Comparison of ENCODE assay signal across 22 mouse cellular contexts in the genomic region with DNA sequence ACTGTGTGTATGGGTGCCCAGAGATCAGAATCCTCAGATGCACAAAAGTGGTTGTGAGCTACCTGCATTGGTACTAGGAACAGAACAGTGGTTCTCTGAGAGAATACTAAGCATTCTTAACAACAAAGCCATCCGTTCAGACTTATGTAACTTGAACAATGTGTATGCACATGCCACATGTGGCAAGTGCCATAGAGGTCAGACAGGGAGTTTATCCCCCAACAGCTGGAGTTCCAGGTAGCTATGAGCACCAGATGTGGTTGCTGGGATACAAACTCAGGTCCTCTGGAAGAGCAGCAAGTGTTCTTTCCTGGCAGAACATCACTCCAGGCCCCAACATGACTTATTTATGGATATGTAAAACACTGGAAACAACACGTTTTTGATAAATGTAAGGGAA. TPM values are rescaled to one million over a fixed set of nuclear protein-coding genes. Genes with fewer than 3 reads are reported as not detected.
DNase-seq lines count a peak whose midpoint lies in the region; ATAC-seq lines count a peak whose summit lies in the region.
"Had no signal": no experiment of that assay in that cellular context is flagged by ENCODE, and none has a peak within 500 bp of the region (broad histone marks: within the 10 kb centered on the region; RNA-seq: fewer than 3 reads in every experiment).

No protein-coding gene starts in this region.

- H3K4me2 ChIP-seq in limb, embryonic 11.5 days (ENCODE audit: low read depth, severe bottlenecking) = no peak overlapping the region
- H3K4me2 ChIP-seq: forebrain, embryonic 15.5 days; heart, embryonic 12.5 days; hindbrain, embryonic 14.5 days had no signal

- no peaks in the 10 kb centered on the region for H3K27me3 ChIP-seq in limb, embryonic 11.5 days (ENCODE audit: control insufficient read depth, insufficient read depth, low read length)
- H3K27me3 ChIP-seq in limb, embryonic 10.5 days (ENCODE audit: low read depth, poor library complexity, severe bottlenecking) = no peaks in the 10 kb centered on the region
- H3K27me3 ChIP-seq: forebrain, embryonic 15.5 days; heart, embryonic 12.5 days had no signal

- peak; percentile 46 for DNase-seq in embryo, embryonic 10.5 days (ENCODE audit: low spot score)
- no peak for DNase-seq in embryo, embryonic 9.5 days (ENCODE audit: extremely low spot score)
- DNase-seq in limb, embryonic 11.5 days (ENCODE audit: low spot score) = peak; percentile 61
- no peak for DNase-seq in limb, embryonic 10.5 days (ENCODE audit: low spot score)
- DNase-seq in forelimb bud, embryonic 11.5 days (ENCODE audit: low read depth, low spot score) = peak; percentile 79
- DNase-seq in kidney, postnatal 10 days = no peak
- DNase-seq in cerebellum, postnatal 14 days = no peak
- DNase-seq: adrenal gland, postnatal 10 days; B cell, adult 2 months; cerebellum, adult 11 months; cerebellum, adult 8-10 months; cerebellum, postnatal 25 days; gastrocnemius, postnatal 10 days; heart, adult 2 months had no signal

- H3K9ac ChIP-seq in limb, embryonic 11.5 days (ENCODE audit: low read length) = no peak overlapping the region
- H3K9ac ChIP-seq: forebrain, embryonic 15.5 days; heart, embryonic 12.5 days; hindbrain, embryonic 14.5 days had no signal

- no peak overlapping the region for H3K4me3 ChIP-seq in limb, embryonic 11.5 days (ENCODE audit: low read depth, low read length)
- H3K4me3 ChIP-seq in limb, embryonic 10.5 days = no peak overlapping the region
- H3K4me3 ChIP-seq: forebrain, embryonic 15.5 days; heart, adult 2 months; heart, embryonic 12.5 days; hindbrain, embryonic 10.5 days had no signal

- 39% methylated on average over 2 of the region's 2 CpGs for WGBS in limb, embryonic 11.5 days
- 59% methylated on average over 2 of the region's 2 CpGs for WGBS in limb, embryonic 10.5 days

- H3K36me3 ChIP-seq in limb, embryonic 11.5 days (ENCODE audit: control insufficient read depth, insufficient read depth, low read length) = no peaks in the 10 kb centered on the region; the same call in 1 of the 2 replicates
- H3K36me3 ChIP-seq in limb, embryonic 10.5 days = peaks cover 5% of the 10 kb centered on the region; the same call in 1 of the 2 replicates
- H3K36me3 ChIP-seq: forebrain, embryonic 15.5 days; hindbrain, embryonic 10.5 days had no signal

- no peak overlapping the region for H3K27ac ChIP-seq in limb, embryonic 11.5 days (replicated peaks; ENCODE audit: low read depth, low read length)
- no peak overlapping the region for H3K27ac ChIP-seq in limb, embryonic 10.5 days
- H3K27ac ChIP-seq: forebrain, embryonic 15.5 days; heart, adult 2 months; hindbrain, embryonic 10.5 days; hindbrain, embryonic 14.5 days had no signal

- no peaks in the 10 kb centered on the region for H3K4me1 ChIP-seq in limb, embryonic 11.5 days (ENCODE audit: control insufficient read depth, insufficient read depth, low read length)
- H3K4me1 ChIP-seq in limb, embryonic 10.5 days = peaks cover 11% of the 10 kb centered on the region
- H3K4me1 ChIP-seq: forebrain, embryonic 15.5 days; heart, embryonic 12.5 days; hindbrain, embryonic 10.5 days had no signal

- no peak for ATAC-seq in limb, embryonic 11.5 days (ENCODE audit: insufficient number of reproducible peaks, low FRiP score, low TSS enrichment, low read depth)
- ATAC-seq: CD4-positive, CD25-positive, alpha-beta regulatory T cell, adult 4 months; forebrain, embryonic 15.5 days; inflammation-experienced regulatory T-cells, adult 6 months; intestine, postnatal 0 days had no signal

- no peaks in the 10 kb centered on the region for H3K9me3 ChIP-seq in limb, embryonic 11.5 days (ENCODE audit: control insufficient read depth, low read length)
- no peaks in the 10 kb centered on the region for H3K9me3 ChIP-seq in limb, embryonic 10.5 days (replicated peaks)
- H3K9me3 ChIP-seq: forebrain, embryonic 15.5 days; G1E; heart, embryonic 12.5 days; hindbrain, embryonic 10.5 days had no signal

RNA-seq across cellular contexts. Expression of a gene that starts 1.8 kb away (rescaled TPM):
- 0.44 and 0.53 TPM in 2 replicates for polyA plus RNA-seq in limb, embryonic 11.5 days (2014; fragmentation: Nextera tagmentation; extraction: Ambion mirVana)
- 0.63 and 0.65 TPM in 2 replicates for polyA plus RNA-seq in limb, embryonic 10.5 days (2016; fragmentation: Nextera tagmentation; extraction: Ambion mirVana)
- polyA plus RNA-seq: G1E; heart, adult 2 months had no signal

RNA-seq across cellular contexts. Expression of a gene that starts 57.7 kb away (rescaled TPM):
- polyA plus RNA-seq in limb, embryonic 11.5 days (2014; fragmentation: Nextera tagmentation; extraction: Ambion mirVana) = 58.4 and 60.9 TPM in 2 replicates
- 60.1 and 67.9 TPM in 2 replicates for polyA plus RNA-seq in limb, embryonic 10.5 days (2016; fragmentation: Nextera tagmentation; extraction: Ambion mirVana)

Comparison
In these comparisons a context has a peak if more than half of its experiments do, and no peak if none do; other contexts are left out.
1. DNase-seq: peak in embryo, embryonic 10.5 days (single experiment), limb, embryonic 11.5 days (single experiment) and forelimb bud, embryonic 11.5 days (single experiment); none in embryo, embryonic 9.5 days (single experiment), limb, embryonic 10.5 days (single experiment), kidney, postnatal 10 days (single experiment) and cerebellum, postnatal 14 days (0 of 2).